Mouse (Mus musculus): ENCODE data around the gene Creld2. TPM values are rescaled to one million over a fixed set of nuclear protein-coding genes. Genes with fewer than 3 reads are reported as not detected.
A peak's percentile ranks its signal among the peaks of the same experiment; 100 is the strongest.

Creld2 gene
- polyA plus RNA-seq, 1 experiment from 2014 or later = 96.5 TPM

DNA sequence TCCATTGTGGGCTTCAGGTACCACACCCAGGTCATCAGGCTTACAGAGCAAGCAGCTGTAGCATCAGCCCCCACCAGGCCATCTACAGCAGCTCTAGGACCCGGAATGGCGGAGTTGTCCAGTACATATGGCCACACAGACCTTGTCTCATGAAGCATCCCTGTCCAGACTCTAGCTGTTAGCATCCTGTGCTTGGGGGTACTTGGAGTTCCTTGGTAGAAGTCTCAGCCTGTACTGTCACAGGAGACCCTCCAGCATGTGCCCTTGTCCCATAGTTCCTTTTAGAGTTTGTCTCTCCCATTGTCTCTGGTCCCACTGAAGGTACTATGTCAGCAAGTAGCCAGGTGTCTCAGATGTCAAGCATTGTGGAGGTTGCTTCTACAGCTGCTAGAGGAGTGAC, 30.2 kb downstream of the Creld2 start:
- 86% methylated on average over 2 of the region's 2 CpGs for WGBS
- Histone ChIP-seq H3K9me3 (no peaks in the 10 kb centered on the region), H3K27me3 (ENCODE audit: poor library complexity, severe bottlenecking) (no peaks in the 10 kb centered on the region), H3K36me3 (replicated peaks) (no peaks in the 10 kb centered on the region), H3K4me1 (peaks cover 24% of the 10 kb centered on the region), H3K4me3 (no peak overlapping the region), H3K27ac (no peak overlapping the region)
- DNase-seq (ENCODE audit: extremely low spot score, low spot score) = no peak

DNA sequence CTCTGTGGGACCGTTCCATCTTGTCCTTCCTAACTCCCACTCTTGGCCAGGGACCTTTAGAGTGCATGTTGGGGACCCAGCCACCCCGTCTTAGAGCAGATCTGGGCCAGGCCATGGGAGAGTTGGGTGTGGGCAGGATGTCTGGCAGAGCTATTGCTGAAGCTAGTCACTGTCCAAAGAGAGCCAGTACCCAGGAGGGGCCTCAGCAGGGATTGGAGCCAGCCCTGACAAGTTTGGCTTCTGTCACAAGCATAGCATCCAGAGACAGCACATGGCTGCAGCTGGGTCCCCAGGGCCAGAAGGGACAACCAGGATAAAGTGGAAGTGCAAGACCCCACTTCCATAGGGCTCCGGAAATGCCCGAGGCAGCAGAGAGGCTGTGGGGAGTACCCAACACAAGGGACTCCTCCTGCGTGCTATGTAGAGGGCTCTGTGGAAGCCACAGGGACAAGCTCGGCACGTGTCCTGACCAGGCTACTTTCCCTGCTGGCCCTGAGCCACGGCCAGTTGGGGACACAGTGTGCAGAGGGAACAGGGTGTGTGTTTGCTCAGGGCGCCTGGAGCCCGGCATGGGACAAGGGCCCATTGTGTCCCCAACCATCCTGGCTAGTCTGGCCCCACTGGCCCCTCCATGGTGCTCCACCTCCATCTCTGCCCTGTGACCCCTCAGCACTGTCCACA, 30.8 kb downstream of the Creld2 start:
- no peaks in the 10 kb centered on the region for H3K36me3 ChIP-seq (replicated peaks)
- H3K27me3 ChIP-seq (ENCODE audit: poor library complexity, severe bottlenecking) = no peaks in the 10 kb centered on the region
- H3K4me1 ChIP-seq = peaks cover 31% of the 10 kb centered on the region
- no peaks in the 10 kb centered on the region for H3K9me3 ChIP-seq
- 65% methylated on average over 10 of the region's 10 CpGs for whole genome bisulfite sequencing
- H3K27ac ChIP-seq = peak overlapping the region; percentile 40; the same call in 1 of the 2 replicates
- DNase-seq (ENCODE audit: extremely low spot score, low spot score) = no peak
- H3K4me3 ChIP-seq = no peak overlapping the region

DNA sequence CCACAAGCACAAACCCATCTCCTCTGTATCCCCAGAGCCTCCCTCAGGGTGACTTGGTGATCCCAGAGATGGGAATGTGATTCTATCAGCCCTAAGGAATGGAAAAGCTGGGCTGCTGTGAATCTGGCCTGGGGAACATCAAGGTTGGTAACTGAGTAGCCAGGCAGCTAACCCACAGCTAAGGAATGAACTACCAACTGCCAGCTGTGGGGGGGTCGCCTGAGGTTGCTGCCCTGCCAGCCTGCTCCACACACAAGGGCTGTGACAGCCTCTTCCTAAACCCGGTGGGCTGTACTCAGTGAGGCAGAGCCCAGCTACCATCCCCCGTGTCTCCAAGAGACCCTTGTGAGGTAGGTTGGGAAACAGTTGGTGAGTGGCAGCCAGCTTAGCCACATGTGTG, 31.6 kb downstream of the Creld2 start:
- peak overlapping the region; percentile 40; the same call in 1 of the 2 replicates for H3K27ac ChIP-seq
- H3K27me3 ChIP-seq (ENCODE audit: poor library complexity, severe bottlenecking) = no peaks in the 10 kb centered on the region
- peaks cover 38% of the 10 kb centered on the region for H3K4me1 ChIP-seq
- 70% methylated on average over 3 of the region's 3 CpGs for WGBS
- no peak for DNase-seq (ENCODE audit: extremely low spot score, low spot score)
- H3K36me3 ChIP-seq (replicated peaks) = no peaks in the 10 kb centered on the region
- no peaks in the 10 kb centered on the region for H3K9me3 ChIP-seq
- no peak overlapping the region for H3K4me3 ChIP-seq

DNA sequence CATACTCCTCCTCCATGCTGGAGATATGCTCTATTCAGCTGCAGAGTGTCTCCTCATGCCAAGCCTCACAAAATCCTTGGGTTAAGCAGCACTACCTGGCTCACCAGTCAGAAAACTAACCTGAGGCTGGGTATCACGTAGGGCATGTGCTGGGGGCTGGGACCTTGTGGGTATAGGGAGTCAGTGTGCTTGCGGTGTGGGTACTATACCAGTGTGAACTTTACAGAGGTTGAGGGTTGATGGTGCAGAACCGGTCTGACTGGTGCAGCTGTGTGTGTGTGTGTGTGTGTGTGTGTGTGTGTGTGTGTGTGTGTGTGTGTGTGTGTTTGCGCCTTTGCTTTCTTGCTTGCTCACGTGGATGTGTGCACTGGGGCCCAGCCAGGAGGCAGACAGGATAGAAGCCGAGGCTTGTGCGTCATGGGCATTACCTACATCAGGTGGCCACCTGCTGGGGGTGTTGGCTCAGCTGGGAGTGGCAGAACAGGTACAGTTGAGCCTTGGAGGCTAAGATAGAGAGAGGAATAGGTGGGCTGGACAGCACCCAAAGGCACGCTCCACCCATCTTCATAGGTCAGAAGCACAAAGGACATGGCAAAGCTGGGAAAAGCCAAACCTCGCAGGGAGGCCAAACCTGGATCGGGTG, 32.2 kb downstream of the Creld2 start:
- Histone ChIP-seq H3K36me3 (replicated peaks) (no peaks in the 10 kb centered on the region), H3K27ac (peak overlapping the region; percentile 40; the same call in 1 of the 2 replicates), H3K9me3 (no peaks in the 10 kb centered on the region), H3K27me3 (ENCODE audit: poor library complexity, severe bottlenecking) (no peaks in the 10 kb centered on the region), H3K4me1 (peaks cover 38% of the 10 kb centered on the region), H3K4me3 (no peak overlapping the region)
- WGBS = 81% methylated on average over 10 of the region's 10 CpGs
- no peak for DNase-seq (ENCODE audit: extremely low spot score, low spot score)

DNA sequence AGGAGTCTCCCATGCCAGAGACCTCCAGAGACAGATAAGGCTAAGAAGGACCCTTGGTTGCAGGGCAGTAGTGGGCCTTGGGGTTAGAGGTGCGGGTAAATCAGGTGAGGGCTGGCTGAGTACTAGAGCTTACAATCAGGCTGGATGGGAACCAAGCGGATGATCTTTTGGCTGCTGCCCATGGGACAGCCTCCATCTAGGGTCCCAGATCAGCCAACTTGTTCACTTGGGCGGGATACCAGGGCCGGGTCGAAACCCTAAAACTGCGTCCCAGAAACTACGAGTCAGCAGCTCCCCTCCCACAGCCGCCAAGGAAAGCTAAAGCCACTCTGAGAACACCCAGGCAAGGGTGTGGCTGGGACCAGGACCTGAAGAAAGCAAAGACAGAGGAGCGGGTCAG, 33.7 kb downstream of the Creld2 start:
- Histone ChIP-seq H3K4me3 (no peak overlapping the region), H3K27ac (no peak overlapping the region), H3K27me3 (ENCODE audit: poor library complexity, severe bottlenecking) (no peaks in the 10 kb centered on the region), H3K9me3 (no peaks in the 10 kb centered on the region), H3K4me1 (peaks cover 38% of the 10 kb centered on the region), H3K36me3 (replicated peaks) (no peaks in the 10 kb centered on the region)
- no peak for DNase-seq (ENCODE audit: extremely low spot score, low spot score)
- 94% methylated on average over 9 of the region's 9 CpGs for WGBS

DNA sequence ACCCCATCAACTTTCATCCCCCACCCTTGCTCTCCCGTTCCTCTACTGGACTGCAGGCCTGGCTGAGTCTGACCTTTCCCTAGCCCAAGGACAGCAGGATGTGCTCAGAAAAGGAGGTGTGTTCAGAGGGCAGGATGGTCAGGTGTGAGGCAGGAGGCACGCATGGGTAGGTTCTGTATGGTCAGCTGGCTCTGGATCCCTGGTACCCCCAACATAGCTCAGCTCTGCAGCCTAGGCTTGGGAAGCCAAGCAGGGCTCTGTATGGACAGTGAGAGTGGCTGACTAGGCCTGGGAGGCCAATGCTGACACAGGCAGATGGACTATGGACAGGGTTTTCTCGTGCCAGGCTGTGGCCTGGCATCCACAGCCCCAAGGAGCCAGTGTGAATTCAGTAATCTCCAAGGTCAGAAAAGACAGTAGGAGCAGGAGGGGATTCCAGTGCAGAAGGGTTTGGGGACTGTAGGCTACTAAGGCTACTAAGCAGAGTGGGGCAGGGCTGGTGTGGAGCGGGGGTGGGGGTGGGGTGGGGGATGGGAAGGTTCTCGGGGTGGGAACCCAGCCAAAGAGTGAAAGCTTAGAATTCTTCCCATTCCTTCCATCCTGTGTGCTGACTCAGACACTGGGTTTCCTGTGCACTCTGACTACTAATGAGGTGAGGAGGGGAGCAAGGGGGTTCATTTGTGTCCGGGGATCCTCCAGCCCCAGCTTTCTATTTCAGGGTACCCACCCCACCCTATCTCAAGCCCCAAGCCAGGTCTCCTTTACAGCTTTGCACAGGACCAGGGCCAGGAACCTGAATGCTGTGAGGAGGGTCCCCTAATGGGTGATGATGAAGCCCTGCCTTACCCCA, 34.9 kb downstream of the Creld2 start:
- H3K27me3 ChIP-seq (ENCODE audit: poor library complexity, severe bottlenecking) = no peaks in the 10 kb centered on the region
- no peak for DNase-seq (ENCODE audit: extremely low spot score, low spot score)
- no peaks in the 10 kb centered on the region for H3K36me3 ChIP-seq (replicated peaks)
- H3K9me3 ChIP-seq = no peaks in the 10 kb centered on the region
- peak overlapping the region; percentile 71 for H3K27ac ChIP-seq
- H3K4me3 ChIP-seq = no peak overlapping the region
- peaks cover 38% of the 10 kb centered on the region for H3K4me1 ChIP-seq
- 68% methylated on average over 6 of the region's 6 CpGs for WGBS

DNA sequence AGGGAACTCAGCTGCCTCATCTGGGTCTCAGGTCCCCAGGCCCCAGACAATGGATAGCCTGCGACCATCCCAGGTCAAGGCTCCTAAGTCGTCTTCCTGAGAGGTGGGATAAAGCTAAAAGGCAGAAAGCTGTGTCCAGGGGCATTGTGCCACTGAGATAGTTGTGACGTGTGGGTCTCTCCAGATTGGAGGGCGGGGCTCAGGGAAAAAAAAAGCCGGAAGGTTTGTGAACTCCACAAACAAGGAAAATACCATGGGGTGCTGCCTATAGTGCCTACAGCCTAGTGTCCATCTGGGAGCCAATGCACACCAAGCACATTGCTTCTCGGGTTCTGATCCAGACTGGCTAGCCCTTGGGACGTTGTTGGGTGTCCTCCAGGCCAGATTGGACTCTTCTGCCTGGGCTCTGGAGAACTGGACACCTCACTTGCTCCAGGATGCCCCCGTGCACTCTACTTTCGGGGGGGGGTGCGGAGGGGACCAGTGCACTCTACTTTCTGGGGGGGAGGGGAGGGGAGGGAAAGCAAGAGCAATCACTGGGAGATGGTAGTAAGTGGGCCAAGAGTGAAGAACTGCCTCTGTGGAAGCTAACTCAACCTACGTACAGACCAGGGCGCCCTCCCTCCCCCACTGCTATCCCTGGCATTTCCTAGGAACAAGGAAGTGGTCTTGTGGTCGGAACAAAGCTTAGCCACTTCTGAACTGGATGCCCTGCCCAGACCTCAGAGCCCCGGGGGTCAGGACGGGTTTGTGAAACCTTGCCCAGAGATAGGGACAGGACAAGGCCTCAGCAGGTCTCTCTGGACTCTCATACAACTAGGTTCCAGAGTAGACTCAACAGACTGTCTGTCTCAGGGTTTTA, 35.8 kb downstream of the Creld2 start:
- H3K36me3 ChIP-seq (replicated peaks) = no peaks in the 10 kb centered on the region
- H3K9me3 ChIP-seq = no peaks in the 10 kb centered on the region
- no peak for DNase-seq (ENCODE audit: extremely low spot score, low spot score)
- peaks cover 35% of the 10 kb centered on the region for H3K4me1 ChIP-seq
- no peaks in the 10 kb centered on the region for H3K27me3 ChIP-seq (ENCODE audit: poor library complexity, severe bottlenecking)
- no peak overlapping the region for H3K4me3 ChIP-seq
- WGBS = 74% methylated on average over 15 of the region's 15 CpGs
- H3K27ac ChIP-seq = peak overlapping the region; percentile 71

DNA sequence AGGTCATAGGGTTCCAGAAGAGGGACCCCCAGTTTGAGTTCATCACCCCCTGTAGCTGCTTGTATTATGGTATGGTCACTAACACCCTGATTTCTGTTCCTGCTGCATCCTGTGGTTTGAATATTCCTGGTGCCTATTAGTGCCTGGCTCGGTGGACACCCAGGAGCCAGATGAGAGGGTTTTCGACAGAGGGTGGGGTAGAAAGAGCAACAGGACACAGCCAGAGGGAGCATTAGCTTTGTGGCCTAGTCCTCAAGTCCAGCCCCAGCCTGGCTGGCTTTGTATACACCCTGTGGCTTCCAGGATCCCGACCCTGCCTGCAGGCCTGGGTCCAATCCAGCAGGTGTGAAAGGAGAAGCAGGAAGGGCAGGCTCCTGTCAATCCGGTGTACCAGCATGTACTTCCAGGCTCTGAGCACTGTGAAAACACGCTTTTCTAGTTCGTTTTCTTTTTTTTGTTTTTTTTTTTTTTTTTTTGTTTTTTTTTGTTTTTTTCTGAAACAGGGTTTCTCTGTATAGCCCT, 36.5 kb downstream of the Creld2 start:
- no peaks in the 10 kb centered on the region for H3K36me3 ChIP-seq (replicated peaks)

DNA sequence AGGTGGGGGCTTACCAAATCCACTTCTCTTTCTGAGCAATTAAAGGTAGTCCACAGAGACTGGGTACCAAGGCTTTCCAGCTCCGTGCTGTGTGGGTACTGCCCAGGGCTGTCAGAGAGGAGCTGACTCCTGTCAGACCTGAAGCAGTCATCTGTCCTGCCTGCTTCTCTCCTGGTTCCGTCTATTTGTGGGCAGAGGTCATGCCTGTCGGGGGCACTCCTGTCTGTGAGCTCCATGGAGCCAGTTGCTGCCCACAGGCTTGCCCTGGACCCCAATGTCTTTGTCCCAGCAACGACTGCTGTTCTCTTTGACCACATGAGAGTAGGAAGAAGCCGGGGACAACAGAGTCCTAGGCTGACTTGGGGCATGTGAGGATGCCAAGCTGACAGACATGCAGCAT, 37.2 kb downstream of the Creld2 start:
- Histone ChIP-seq H3K27ac (no peak overlapping the region), H3K4me3 (no peak overlapping the region), H3K9me3 (no peaks in the 10 kb centered on the region), H3K4me1 (peaks cover 31% of the 10 kb centered on the region), H3K36me3 (replicated peaks) (no peaks in the 10 kb centered on the region), H3K27me3 (ENCODE audit: poor library complexity, severe bottlenecking) (peaks cover 8% of the 10 kb centered on the region)
- DNase-seq (ENCODE audit: extremely low spot score, low spot score) = no peak
- 83% methylated on average over 5 of the region's 5 CpGs for WGBS

More for the DNA sequence above, 36.5 kb downstream of the Creld2 start:
- H3K27ac ChIP-seq = 0 out of 2 replicates have a peak overlapping the region, but pooled peaks have one; percentile 2
- H3K9me3 ChIP-seq = no peaks in the 10 kb centered on the region
- H3K4me1 ChIP-seq = peaks cover 30% of the 10 kb centered on the region
- peaks cover 4% of the 10 kb centered on the region for H3K27me3 ChIP-seq (ENCODE audit: poor library complexity, severe bottlenecking)
- WGBS = 81% methylated on average over 6 of the region's 6 CpGs
- no peak overlapping the region for H3K4me3 ChIP-seq
- no peak for DNase-seq (ENCODE audit: extremely low spot score, low spot score)

DNA sequence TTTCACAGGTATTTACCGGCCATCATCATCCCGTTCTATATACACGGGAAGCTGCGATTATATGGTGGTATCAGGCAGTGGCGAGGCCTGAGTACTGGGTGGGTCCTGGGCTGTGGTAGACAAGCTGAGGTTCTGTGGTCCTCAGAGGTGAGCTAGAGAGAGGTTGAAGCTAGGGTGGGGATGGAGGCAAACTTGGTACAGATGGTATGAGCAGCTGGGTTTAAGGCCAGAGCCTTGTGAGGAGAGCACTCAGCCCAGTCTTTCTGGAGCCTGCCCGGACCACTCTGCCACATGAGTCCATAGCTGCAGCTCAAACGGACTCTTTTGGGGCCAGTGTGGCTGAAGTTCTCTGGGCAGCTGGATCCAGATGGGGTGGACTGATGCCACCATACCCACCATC, 37.9 kb downstream of the Creld2 start:
- no peak for DNase-seq (ENCODE audit: extremely low spot score, low spot score)
- no peak overlapping the region for H3K4me3 ChIP-seq
- no peaks in the 10 kb centered on the region for H3K36me3 ChIP-seq (replicated peaks)
- WGBS = 92% methylated on average over 7 of the region's 7 CpGs
- peaks cover 8% of the 10 kb centered on the region for H3K27me3 ChIP-seq (ENCODE audit: poor library complexity, severe bottlenecking)
- H3K4me1 ChIP-seq = peaks cover 34% of the 10 kb centered on the region
- H3K9me3 ChIP-seq = no peaks in the 10 kb centered on the region
- H3K27ac ChIP-seq = no peak overlapping the region

DNA sequence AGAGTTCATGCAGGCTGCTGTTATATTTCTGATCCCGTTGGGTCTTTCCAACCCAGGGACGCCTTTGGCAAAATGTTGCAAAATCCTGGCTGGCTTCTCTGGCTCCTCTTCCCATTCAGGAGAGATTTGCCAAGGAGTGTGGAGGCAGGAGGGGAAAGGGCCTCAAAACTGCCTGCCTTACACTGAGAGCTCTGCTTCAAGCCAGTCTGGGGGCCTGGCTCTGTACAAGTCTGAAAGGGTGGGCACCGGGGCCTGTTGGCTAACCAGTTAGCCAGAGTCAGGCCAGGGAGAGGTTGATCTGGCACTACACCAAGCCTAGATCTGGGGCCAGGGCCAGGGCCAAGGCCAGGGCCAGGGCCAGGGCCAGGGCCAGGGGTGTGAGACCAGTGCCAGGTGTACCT, 38.7 kb downstream of the Creld2 start:
- H3K36me3 ChIP-seq (replicated peaks) = no peaks in the 10 kb centered on the region
- H3K27me3 ChIP-seq (ENCODE audit: poor library complexity, severe bottlenecking) = peaks cover 8% of the 10 kb centered on the region
- no peaks in the 10 kb centered on the region for H3K9me3 ChIP-seq
- no peak overlapping the region; the same call in 1 of the 2 replicates for H3K27ac ChIP-seq
- DNase-seq (ENCODE audit: extremely low spot score, low spot score) = no peak
- no peak overlapping the region for H3K4me3 ChIP-seq
- H3K4me1 ChIP-seq = peaks cover 42% of the 10 kb centered on the region
- 95% methylated on average over 3 of the region's 3 CpGs for WGBS

DNA sequence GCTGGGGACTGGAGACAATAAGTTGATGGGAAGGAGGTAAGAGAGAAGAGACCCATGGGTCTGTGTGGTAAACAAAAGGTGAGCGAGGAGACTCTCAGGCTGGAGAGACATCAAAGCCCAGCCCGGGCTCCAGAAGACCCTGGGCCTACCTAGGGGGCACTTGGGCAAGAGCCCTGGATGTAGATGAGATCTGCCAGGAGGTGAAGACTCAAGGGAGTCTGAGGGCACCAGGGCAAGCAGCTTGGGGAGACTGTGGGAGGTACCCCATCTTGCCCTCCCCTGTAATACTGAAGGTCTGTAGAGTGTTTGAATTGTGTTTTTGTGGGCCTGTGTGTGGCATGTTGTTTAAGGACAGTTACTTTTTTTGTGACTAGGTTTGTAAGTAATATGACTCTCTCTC, 39.3 kb downstream of the Creld2 start:
- Histone ChIP-seq H3K36me3 (replicated peaks) (no peaks in the 10 kb centered on the region), H3K27me3 (ENCODE audit: poor library complexity, severe bottlenecking) (peaks cover 8% of the 10 kb centered on the region), H3K4me3 (no peak overlapping the region), H3K9me3 (no peaks in the 10 kb centered on the region), H3K27ac (no peak overlapping the region; the same call in 1 of the 2 replicates), H3K4me1 (peaks cover 47% of the 10 kb centered on the region)
- DNase-seq (ENCODE audit: extremely low spot score, low spot score) = no peak
- WGBS = 94% methylated on average over 2 of the region's 2 CpGs
